Mouse (Mus musculus) lung, postnatal 0 days (tissue): ENCODE data around the gene Sncg.

ENCODE experiments used
- CTCF ChIP-seq: IDR thresholded peaks from 2 replicates; pipeline ENCODE4 v1.5.1; 2016; ENCODE audit warnings: antibody characterized with exemption, mild to moderate bottlenecking
- EP300 ChIP-seq: IDR thresholded peaks from 2 replicates; pipeline ENCODE4 v1.6.1; 2016; ENCODE audit warnings: antibody characterized with exemption, mild to moderate bottlenecking, control low read depth

DNA sequence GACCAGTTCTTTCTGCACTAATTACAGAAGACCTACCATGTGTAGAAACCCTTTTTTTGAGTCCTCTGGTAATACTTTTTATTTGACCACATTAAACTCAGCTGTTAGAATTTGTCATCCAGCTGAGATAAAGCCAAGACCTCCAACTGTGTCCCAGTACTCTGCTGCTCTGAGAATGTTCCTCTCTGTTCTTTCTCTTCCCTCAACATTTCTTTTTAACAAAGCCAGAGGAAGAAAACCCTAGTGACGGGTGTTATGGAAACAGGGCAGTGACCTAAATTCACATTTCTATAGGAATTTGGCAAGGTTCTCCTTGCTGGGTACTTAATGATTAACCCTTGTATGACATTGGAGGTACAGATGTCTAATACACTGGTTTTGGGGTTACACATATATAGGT, 35.1 kb downstream of the Sncg start:
- TF ChIP-seq CTCF (no peak), EP300 (no peak)
